Mouse (Mus musculus) heart, adult 2 months (tissue): ENCODE measurements at regions not wholly inside any gene's neighbourhood (a gene's known extent, or its start where the extent isn't known, plus 50 kb on each side); places are given as distances from the start of the nearest gene placed in this dataset.

Source experiments
- CTCF ChIP-seq: fragments of 200-600 bp; IDR thresholded peaks from 2 replicates; pipeline ENCODE4 v1.8.1; 2022; ENCODE audit warnings: antibody characterized with exemption, mild to moderate bottlenecking, moderate library complexity
- EP300 ChIP-seq: fragments of 200-500 bp; IDR thresholded peaks from 2 replicates; pipeline ENCODE4 v1.6.1; 2011; ENCODE audit warnings: low read depth, low read length, control low read depth; ENCODE audit not compliant: insufficient read depth
- POLR2A ChIP-seq: fragments of 200-500 bp; IDR thresholded peaks from 2 replicates; pipeline ENCODE4 v1.6.1; 2011; ENCODE audit warnings: mild to moderate bottlenecking, low read depth, low read length, control low read depth; ENCODE audit not compliant: insufficient read depth

DNA sequence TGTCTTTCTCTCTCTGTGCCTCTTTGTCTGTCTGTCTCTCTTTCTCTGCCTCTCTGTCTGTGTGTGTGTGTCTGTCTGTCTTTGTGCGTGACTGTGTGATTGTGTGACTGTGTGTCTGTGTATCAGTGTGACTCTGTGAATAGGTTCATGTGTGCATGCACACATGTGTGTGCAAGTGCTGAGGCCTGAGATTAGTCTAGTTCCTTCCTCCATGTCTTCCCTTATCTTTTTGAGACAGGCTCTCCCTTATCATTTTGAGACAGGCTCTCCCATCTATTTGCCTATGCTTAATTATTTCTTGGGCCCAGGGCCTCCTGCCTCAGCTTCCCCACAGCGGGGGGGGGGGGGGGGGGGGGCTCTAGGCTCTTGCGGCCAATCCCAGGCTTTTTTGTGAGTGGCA lies 212.8 kb upstream of the Ttc29 start:
- TF ChIP-seq CTCF, result no peak
- no peak for TF ChIP-seq POLR2A
- TF ChIP-seq EP300, result no peak
